Mouse (Mus musculus) left cerebral cortex, postnatal 4 days (tissue): Measurements from ENCODE around the gene Fxyd2. TPM values are rescaled to one million over a fixed set of nuclear protein-coding genes. Genes with fewer than 3 reads are reported as not detected.
A peak's percentile ranks its signal among the peaks of the same experiment; 100 is the strongest.

Experiments
- DNase-seq: peaks from one replicate; pipeline ENCODE4 v3.0.0-alpha.2; 2022
- intact Hi-C: fragments of 180-260 bp; cut with DNase I; formaldehyde crosslinking; loops from one replicate; pipeline ENCODE4 v1.15.1; 2025
- total RNA-seq, 2 experiments: library from RNA; stranded (reverse); gene quantifications; 2 replicates each; pipeline ENCODE4 v1.2.3; 2021

The Fxyd2 gene
- total RNA-seq, 2 experiments from 2014 or later = 6.7 to 7.0 TPM

DNA sequence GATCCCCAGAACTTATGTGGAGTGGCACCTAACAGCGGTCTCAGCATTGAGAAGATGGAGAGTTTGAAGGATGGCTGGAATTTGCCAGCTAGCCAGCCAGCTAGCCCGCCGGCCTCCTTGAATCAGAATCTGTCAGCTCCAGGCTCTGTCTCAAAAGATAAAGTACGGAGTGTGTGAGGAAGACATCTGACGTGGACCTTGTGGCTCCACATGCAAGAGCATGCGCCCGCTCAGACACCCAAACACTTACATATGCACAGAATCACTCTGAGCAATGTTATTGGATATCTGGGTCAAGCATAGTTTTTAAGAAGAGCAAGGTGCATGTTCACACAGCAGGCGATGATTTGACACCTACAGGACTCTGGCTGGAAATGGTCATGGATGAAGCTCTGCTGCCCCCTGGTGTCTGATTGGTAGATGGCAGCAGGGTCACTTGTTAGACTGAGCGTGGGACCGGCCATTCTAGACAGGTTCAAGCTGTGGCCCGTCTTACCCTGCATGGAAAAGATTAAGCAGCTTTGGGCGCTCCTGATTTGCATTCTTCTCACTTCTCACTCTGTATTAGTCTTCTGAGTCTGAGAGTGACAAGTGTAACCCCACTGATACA is 11.0 kb upstream of the Fxyd2 start:
- peak; percentile 86 for DNase-seq
- intact Hi-C loops = loop anchor here (2.0 to 5.0 kb wide), 2 partner anchors 90 to 166 kb away; no protein-coding TSS in a partner anchor

GRCm38 (mm10) chr9:45389596-45389995 is 9.9 kb upstream of the Fxyd2 start:
- DNase-seq = no peak
- intact Hi-C loops = loop anchor here (2.0 to 5.0 kb wide), 2 partner anchors 91 to 167 kb away; no protein-coding TSS in a partner anchor

- no peak for DNase-seq
- intact Hi-C loops = no loop called here
Measured at GRCm38 (mm10) chr9:45391299-45391698, 8.2 kb upstream of the Fxyd2 start.

DNA sequence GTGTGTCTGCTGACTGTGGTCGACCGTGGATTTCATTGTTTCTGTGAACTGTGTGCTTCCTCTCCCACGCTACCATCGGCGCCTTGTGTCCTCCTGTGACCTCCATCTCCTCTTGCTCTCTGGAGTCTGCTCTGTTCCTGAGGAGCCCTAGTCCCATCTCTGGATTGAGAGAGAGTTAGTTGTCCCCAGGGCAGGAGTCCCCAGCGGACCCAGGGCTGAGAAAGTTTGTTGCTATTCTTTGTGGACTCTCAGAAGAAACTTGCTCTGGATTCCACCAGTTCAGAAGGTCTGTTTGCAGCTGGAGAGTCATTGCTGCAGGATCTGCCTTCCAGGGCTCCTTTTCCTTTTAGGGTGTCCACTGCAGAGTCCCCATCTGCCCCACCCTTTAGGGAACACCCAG is 4.3 kb upstream of the Fxyd2 start:
- intact Hi-C loops = no loop called here
- no peak for DNase-seq

DNA sequence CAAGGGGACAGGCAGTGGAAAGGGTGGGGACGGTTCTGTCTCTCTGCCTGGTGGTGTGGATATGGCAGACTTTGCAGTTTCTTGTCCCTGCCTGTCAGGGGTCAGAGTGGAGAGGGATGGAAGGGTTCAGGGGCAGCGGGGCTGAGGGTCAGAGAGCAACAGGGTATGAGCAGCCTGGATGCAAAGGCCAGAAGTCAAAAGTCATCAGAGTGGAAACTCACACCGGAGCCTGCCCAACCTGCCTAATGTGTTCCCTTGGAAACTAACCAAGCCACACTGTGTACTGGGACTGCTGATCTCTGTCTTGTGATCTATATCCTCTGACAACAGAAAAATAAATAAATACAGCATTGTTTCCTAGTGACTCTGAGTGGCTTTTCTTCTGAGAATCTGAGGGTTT is 3.7 kb upstream of the Fxyd2 start:
- no peak for DNase-seq
- intact Hi-C loops = no loop called here

DNA sequence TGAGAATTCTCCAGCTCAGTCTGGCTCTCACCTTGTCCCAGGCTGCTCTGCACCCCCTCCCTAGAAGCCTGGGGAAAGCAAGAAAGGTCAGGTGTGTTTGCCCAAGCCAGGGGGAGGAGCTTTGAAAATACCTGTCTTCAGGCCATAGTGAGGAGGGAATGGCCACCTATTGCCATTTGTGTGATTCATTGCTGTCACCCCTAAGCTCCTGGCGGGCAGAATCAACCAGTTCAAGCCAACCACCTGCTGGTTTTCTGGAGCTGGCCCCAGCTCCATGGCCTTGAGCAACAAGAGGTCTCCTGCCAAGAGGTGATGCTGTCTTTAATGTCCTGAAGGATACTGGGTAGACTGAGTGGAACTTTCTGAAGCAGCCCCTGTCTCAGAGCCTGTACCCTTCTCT is 1.1 kb upstream of the Fxyd2 start:
- intact Hi-C loops = no loop called here
- no peak for DNase-seq

DNA sequence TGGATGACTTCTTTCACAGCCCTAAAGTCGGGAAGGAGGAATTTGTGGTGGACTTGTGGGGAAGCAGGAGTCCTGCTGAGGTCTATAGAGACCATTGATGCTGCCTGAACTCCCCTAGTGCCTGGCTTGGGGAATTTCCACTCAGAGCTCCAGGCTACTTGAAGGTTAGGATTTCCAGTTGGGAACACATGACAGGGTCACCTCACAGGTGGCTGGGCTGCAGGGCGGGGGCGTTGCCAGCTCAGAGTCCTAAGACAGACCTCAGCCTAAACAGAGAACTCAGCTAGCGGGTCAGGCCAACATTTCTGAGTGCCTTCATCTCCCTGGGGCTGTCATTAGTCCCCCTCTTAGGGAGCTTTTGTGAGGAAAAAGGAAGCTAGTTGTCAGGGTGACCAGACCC is 2.4 kb downstream of the Fxyd2 start:
- no peak for DNase-seq
- intact Hi-C loops = no loop called here

DNA sequence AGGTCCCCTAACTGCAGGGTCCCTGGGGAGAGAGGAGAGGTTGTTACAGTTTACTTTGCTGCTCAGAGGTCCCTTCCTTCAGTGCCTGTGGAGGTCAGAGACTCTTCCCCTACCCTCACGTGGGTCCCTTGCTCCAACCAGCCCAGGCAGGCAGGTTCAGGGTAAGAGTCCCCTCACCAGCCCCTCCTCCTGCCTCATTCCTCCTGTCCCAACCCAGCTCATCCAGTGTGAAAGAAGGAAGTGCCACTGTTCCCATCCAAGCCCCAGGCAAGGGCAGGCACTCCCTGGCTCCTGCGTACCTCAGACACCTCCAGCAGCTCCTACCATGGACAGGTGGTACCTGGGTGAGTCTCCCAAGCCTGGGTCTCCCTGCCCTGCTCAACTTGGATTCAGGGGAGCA is 3.5 kb downstream of the Fxyd2 start:
- intact Hi-C loops = no loop called here

DNA sequence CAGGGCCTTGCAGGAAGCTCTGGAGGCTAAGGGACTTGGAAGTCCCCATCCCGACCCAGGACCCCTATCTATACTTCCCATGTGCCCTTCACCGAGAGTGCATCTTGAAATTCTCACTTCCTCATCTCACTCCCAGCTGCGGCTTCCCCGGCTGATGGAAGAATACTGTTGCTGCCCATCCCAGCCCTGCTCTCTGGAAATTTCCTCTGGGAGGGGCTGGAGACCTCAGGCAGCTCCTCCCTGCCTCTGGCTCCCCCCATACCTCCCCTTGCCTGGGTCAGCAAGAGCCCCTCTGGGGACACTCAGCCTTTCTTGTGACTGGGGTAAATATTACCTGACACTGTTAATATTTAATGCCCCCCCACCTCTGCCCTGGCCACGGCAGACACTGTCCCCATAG is 6.2 kb downstream of the Fxyd2 start:
- no peak for DNase-seq
- intact Hi-C loops = no loop called here

More for the DNA sequence above, 3.5 kb downstream of the Fxyd2 start:
- no peak for DNase-seq

GRCm38 (mm10) chr9:45406808-45407207 is 7.3 kb downstream of the Fxyd2 start:
- DNase-seq = no peak
- intact Hi-C loops = no loop called here

DNA sequence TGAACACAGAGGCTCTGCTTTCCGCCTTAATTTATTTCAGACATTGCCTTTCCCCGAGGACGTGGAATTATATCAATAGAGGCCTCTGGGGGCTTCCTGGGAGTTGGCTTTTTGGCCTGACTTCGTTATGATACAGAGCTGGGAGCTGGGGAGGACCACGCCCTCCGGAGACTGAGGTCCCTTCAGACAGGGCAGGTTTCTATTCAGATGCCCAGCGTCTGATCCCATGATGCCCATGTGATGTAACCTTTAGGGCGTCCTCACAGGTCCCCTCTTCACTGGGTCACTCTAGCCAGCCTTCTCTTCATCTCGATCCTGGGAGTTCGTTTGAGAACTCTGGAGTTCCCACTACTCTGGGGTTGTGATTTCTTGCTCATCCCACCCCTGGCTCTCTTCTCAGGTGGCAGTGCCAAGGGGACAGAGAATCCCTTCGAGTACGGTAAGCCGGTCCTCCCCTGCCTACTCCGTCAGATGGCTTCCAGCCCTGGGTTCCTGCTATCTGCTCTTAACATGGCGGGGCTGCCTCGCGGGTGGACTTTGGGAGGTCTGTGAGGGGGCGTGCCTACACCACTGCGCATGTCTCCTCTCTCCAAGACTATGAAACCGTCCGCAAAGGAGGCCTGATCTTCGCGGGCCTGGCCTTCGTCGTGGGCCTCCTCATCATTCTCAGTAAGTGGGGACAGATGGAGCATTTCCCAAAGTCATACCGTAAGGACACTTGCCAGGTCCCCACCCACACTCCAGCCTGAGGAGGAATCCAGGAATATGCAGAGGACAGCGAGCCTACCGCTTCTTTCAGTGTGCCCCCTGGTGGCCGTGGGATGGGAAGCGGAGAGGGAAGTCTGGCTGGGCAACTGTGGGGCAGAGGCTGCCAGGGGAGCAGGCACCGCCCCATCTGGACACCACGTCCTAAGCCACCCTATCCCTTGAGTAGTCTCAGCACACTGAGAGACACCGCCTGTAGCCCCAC is 8.5 kb downstream of the Fxyd2 start:
- peak; percentile 91 for DNase-seq
- intact Hi-C loops = no loop called here

DNA sequence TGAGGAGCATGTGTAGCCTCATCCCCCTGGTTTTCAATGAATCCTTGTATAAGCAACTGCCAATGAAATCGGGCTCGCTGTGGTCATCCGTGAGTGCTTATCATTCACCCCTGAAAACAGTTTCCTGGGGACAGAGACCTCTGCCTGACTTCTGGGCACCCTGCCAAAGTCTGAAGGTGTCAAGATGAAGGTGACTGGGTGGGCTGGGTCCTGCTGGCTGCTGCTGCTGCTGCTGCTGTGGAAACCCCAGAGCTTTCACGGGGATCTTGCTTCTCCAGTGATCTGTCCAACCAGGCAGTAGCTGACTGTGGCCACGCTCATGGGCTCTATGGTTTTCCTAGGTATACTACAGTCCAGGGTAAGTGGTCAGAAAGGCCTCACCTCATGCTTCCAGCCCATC is 10.7 kb downstream of the Fxyd2 start:
- intact Hi-C loops = loop anchor here (5.0 kb wide), 2 partner anchors 108 to 188 kb away; no protein-coding TSS in a partner anchor
- no peak for DNase-seq

DNA sequence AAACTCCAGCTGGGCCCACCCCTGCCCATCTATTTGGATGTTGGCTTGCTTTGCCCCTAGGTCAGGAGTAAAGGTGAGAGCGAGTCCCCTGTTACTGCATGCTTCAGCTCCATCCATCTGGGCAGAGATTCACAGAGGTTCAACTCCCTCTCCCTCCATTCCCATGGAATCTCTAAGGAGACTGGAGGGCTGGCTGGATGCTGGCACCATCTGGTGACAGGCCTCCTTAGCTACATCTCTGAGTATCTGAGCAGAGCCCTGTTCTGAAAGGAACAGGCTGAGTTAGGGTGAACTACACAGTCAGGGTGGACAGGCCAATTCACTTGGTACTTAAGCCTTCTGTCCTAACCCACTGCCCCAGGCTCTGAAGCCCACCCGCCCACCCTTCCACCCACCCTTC is 11.1 kb downstream of the Fxyd2 start:
- intact Hi-C loops = loop anchor here (5.0 kb wide), 2 partner anchors 108 to 188 kb away; no protein-coding TSS in a partner anchor

DNA sequence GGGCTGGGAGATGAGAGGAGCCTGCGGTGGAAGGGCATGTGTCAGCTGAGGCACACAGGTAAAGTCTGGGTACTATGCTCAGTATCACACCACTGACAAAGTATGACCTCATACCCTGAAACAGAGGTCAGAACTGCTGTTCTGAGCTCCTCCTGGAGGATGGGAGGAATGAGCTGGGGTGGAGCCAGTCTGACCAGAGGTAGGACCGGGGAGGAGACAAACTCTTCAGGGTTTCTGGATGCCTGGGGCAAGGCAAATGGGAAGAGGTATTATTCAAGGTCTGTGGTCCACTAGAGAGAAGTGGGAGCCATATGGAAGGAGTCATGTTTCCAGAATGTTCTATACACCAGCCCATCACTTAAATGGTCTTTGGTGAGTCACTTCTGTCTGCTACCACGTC is 11.6 kb downstream of the Fxyd2 start:
- intact Hi-C loops = loop anchor here (5.0 kb wide), 2 partner anchors 109 to 189 kb away; no protein-coding TSS in a partner anchor
- DNase-seq = no peak

More for the DNA sequence above, 11.1 kb downstream of the Fxyd2 start:
- no peak for DNase-seq

- DNase-seq = no peak
- intact Hi-C loops = loop anchor here (5.0 kb wide), 2 partner anchors 110 to 190 kb away; no protein-coding TSS in a partner anchor
Measured at GRCm38 (mm10) chr9:45411803-45412202, 12.3 kb downstream of the Fxyd2 start.

DNA sequence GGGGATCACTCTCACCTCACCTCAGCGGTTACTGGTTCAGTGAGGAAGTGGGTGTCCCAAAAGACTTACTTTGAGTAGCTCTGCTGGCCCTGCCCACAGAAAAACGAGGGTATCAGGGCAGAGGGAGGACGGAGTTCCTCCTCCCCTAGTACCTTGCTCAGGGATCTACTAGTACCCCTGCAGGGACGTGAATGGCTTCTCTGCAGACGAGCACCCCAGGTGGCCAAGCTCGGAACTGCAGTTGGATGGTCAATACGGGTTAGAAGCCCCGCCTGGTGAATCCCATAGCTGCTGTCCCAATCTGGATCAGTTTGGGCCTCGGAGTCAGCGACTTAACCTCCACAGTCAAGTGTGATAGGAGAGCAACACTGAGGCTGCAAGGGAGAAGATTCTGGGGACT is 12.8 kb downstream of the Fxyd2 start:
- peak; percentile 95 for DNase-seq
- intact Hi-C loops = loop anchor here (5.0 kb wide), 2 partner anchors 110 to 190 kb away; no protein-coding TSS in a partner anchor

DNA sequence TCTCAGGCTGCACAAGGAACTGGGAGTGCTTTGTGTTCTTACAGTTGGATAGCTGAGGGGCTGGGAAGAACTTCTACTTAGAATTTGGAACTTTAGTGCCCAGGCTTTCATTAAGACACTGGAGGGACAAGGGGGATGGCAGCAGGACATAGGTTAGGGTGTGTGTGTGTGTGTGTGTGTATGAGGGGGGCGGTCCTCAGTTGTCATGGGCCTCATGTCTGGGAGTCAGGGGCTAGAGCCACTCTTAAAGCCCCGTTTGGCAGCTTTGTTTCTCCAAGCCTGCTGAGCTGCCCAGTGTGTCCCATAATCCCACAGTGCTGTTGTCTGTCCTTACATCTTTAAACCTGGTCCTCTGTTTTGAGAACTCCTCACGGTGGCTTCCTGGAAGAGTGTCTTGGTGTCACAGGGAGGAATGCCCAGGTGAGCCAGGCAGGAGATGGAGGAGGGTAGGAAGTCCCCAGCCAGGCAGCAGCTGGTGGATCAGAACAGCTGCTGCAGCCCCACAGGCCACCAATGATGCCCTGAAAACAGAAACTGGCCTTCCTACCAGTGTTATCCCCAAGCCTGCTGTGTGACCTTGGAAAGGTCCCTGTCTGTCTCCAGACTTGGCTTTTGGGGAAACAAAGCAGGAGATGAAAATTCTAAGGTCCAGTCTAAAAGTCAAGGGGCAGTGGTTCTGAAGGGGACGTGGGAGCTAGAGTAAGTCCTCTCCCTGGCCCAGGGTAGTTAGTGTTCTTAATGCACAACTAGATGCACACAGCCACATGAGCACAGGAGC is 13.4 kb downstream of the Fxyd2 start:
- DNase-seq = no peak
- intact Hi-C loops = loop anchor here (5.0 kb wide), 2 partner anchors 111 to 191 kb away; no protein-coding TSS in a partner anchor

- intact Hi-C loops = loop anchor here (5.0 kb wide), 2 partner anchors 111 to 191 kb away; no protein-coding TSS in a partner anchor
- DNase-seq = peak; percentile 73
Measured at GRCm38 (mm10) chr9:45413478-45414140, 14.1 kb downstream of the Fxyd2 start.

GRCm38 (mm10) chr9:45415912-45416311 is 16.4 kb downstream of the Fxyd2 start:
- DNase-seq = peak; percentile 74
- intact Hi-C loops = loop anchor here (5.0 kb wide), 1 partner anchor 336 kb away; no protein-coding TSS in a partner anchor

DNA sequence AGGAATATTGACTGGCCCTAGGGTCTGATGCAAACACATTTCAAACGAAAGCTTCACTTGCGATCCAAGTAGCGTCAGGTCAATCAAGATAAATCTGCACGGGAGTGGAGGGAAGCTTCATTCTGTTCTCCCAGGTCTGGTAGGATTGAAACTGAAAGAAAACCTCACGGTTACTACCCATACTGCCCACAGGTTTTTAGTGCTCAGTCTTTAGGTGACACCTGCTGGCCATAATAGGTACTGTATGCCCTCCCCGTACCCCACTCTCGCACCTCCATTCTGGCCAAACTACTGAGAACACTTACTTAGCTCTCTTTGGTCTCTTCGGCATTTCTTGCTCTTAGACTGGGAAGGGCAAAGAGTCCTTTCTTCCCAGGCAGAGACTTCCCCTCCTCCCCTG is 17.8 kb downstream of the Fxyd2 start:
- intact Hi-C loops = loop anchor here (5.0 kb wide), 1 partner anchor 335 kb away; no protein-coding TSS in a partner anchor
- peak; percentile 57 for DNase-seq
